Mouse (Mus musculus) erythroblast, embryonic 14.5 days (primary cell): ENCODE data around the gene Ntm.

ENCODE experiments used
- GATA1 ChIP-seq: IDR thresholded peaks from 2 replicates; pipeline ENCODE4 v1.6.1; 2012; ENCODE audit warnings: low read length, inconsistent platforms, mixed read lengths
- TAL1 ChIP-seq: IDR thresholded peaks from 3 replicates; pipeline ENCODE4 v1.6.1; 2012; ENCODE audit warnings: low read length, inconsistent platforms, mixed read lengths

- TF ChIP-seq GATA1 (no peak), TAL1 (no peak)
Measured at GRCm38 (mm10) chr9:29412181-29412771, 550.7 kb downstream of the Ntm start.
